Mouse (Mus musculus): ENCODE results near the gene 1110008P14Rik. TPM values are rescaled to one million over a fixed set of nuclear protein-coding genes. Genes with fewer than 3 reads are reported as not detected.

The 1110008P14Rik gene
- total RNA-seq, 2 experiments from 2014 or later = 43.9 to 44.3 TPM

Other genes with a start within 250 kb of the 1110008P14Rik start
- gene Prrc2b, start 230.9 kb downstream of the 1110008P14Rik start, total RNA-seq (2021) = 10 to 100 TPM; 75.5 to 80.0 TPM
- 10 to 100 TPM; 13.7 to 14.3 TPM for gene Pomt1, start 145.3 kb downstream of the 1110008P14Rik start, total RNA-seq (2021)
- 10 to 100 TPM; 22.9 to 24.1 TPM for gene Uck1, start 121.8 kb downstream of the 1110008P14Rik start, total RNA-seq (2021)
- 10 to 100 TPM; 74.5 to 78.2 TPM for gene Golga2, start 94.6 kb downstream of the 1110008P14Rik start, total RNA-seq (2021)
- 100 to 1,000 TPM; 188 to 208 TPM for gene Swi5, start 93.9 kb downstream of the 1110008P14Rik start, total RNA-seq (2021)
- 10 to 100 TPM; 25.0 to 33.3 TPM for gene Ciz1, start 29.6 kb downstream of the 1110008P14Rik start, total RNA-seq (2021)
- 1 to 10 TPM; 4.0 TPM for gene Dnm1, start 28.6 kb downstream of the 1110008P14Rik start, total RNA-seq (2021)
- 1 to 10 TPM; 3.1 to 7.0 TPM for gene Lcn2, start 6.3 kb upstream of the 1110008P14Rik start, total RNA-seq (2021)
- gene Ptges2, start 14.0 kb upstream of the 1110008P14Rik start, total RNA-seq (2021) = 10 to 100 TPM; 69.9 to 70.6 TPM
- gene Naif1, start 68.5 kb upstream of the 1110008P14Rik start, total RNA-seq (2021) = 1 to 10 TPM; 3.1 to 3.8 TPM
- 10 to 100 TPM in 1 of 2 experiments, 1 to 10 TPM in 1; 4.8 to 12.4 TPM for gene Slc25a25, start 69.5 kb upstream of the 1110008P14Rik start, total RNA-seq (2021)
- gene Fam102a, start 153.4 kb upstream of the 1110008P14Rik start, total RNA-seq (2021) = 10 to 100 TPM in 1 of 2 experiments, 1 to 10 TPM in 1; 8.9 to 10.6 TPM
- gene Dpm2, start 188.9 kb upstream of the 1110008P14Rik start, total RNA-seq (2021) = 10 to 100 TPM; 17.9 to 21.3 TPM
- under 1 TPM in 1 of 2 experiments, not detected in 1; 0.43 TPM for gene Pip5kl1, start 192.9 kb upstream of the 1110008P14Rik start, total RNA-seq (2021)
- not detected for gene 9430097D07Rik, start 193.7 kb upstream of the 1110008P14Rik start, total RNA-seq (2021)
- gene St6galnac4, start 205.2 kb upstream of the 1110008P14Rik start, total RNA-seq (2021) = 10 to 100 TPM; 18.7 to 21.7 TPM
- 100 to 1,000 TPM; 108 to 116 TPM for gene St6galnac6, start 217.8 kb upstream of the 1110008P14Rik start, total RNA-seq (2021)
- gene Ak1, start 239.8 kb upstream of the 1110008P14Rik start, total RNA-seq (2021) = 100 to 1,000 TPM; 631 to 727 TPM

Measured in heart, postnatal 36 days (tissue).